Mouse (Mus musculus): ENCODE measurements around the gene Olfr560. TPM values are rescaled to one million over a fixed set of nuclear protein-coding genes. Genes with fewer than 3 reads are reported as not detected.

Olfr560 gene
- polyA plus RNA-seq (2015; fragmentation: Nextera tagmentation; extraction: Ambion mirVana), result not detected in 2 replicates

GRCm38 (mm10) chr7:102759266-102759665, at the start of gene Olfr560, which contains the start of gene Olfr78:
Olfr560 (minus strand) TSS chr7:102759366.
Olfr78 (minus strand) TSS chr7:102759471.
- ATAC-seq (ENCODE audit: insufficient read depth, low FRiP score, low read depth), result no peak
- Histone ChIP-seq H3K9ac (no peak within 1 kb of the TSS), H3K4me3 (replicated peaks) (no peak within 1 kb of the TSS), H3K4me1 (no peaks in the 10 kb centered on the region), H3K4me2 (no peak within 1 kb of the TSS), H3K36me3 (no peaks in the 10 kb centered on the region), H3K27ac (no peak within 1 kb of the TSS), H3K27me3 (replicated peaks) (no peaks in the 10 kb centered on the region), H3K9me3 (no peaks in the 10 kb centered on the region)
- 59% methylated on average over 4 of the region's 4 CpGs for WGBS

GRCm38 (mm10) chr7:102803180-102803579, 44.0 kb upstream of the Olfr560 start, which contains the start of gene Olfr564:
Olfr564 (plus strand) TSS chr7:102803480.
- H3K36me3 ChIP-seq, result no peaks in the 10 kb centered on the region
- H3K27me3 ChIP-seq (replicated peaks), result no peaks in the 10 kb centered on the region
- H3K4me1 ChIP-seq, result no peaks in the 10 kb centered on the region
- no peaks in the 10 kb centered on the region for H3K9me3 ChIP-seq
- H3K4me2 ChIP-seq, result no peak within 1 kb of the TSS
- H3K4me3 ChIP-seq (replicated peaks), result no peak within 1 kb of the TSS
- H3K27ac ChIP-seq, result no peak within 1 kb of the TSS
- H3K9ac ChIP-seq, result no peak within 1 kb of the TSS
- no peak for ATAC-seq (ENCODE audit: insufficient read depth, low FRiP score, low read depth)

GRCm38 (mm10) chr7:102770921-102771320, 11.8 kb upstream of the Olfr560 start, which contains the start of gene Olfr561:
Olfr561 (plus strand) TSS chr7:102771221.
- WGBS, result 64% methylated on average over 2 of the region's 2 CpGs
- H3K4me1 ChIP-seq, result no peaks in the 10 kb centered on the region
- no peak within 1 kb of the TSS for H3K4me2 ChIP-seq
- no peaks in the 10 kb centered on the region for H3K27me3 ChIP-seq (replicated peaks)
- ATAC-seq (ENCODE audit: insufficient read depth, low FRiP score, low read depth), result no peak
- no peak within 1 kb of the TSS for H3K9ac ChIP-seq
- no peak within 1 kb of the TSS for H3K4me3 ChIP-seq (replicated peaks)
- H3K36me3 ChIP-seq, result no peaks in the 10 kb centered on the region
- no peaks in the 10 kb centered on the region for H3K9me3 ChIP-seq
- no peak within 1 kb of the TSS for H3K27ac ChIP-seq

- WGBS, result 12% methylated on average over 1 of the region's 1 CpGs
- Histone ChIP-seq H3K4me2 (no peak overlapping the region), H3K9me3 (no peaks in the 10 kb centered on the region), H3K4me3 (replicated peaks) (no peak overlapping the region), H3K4me1 (no peaks in the 10 kb centered on the region), H3K36me3 (no peaks in the 10 kb centered on the region), H3K27ac (no peak overlapping the region), H3K9ac (no peak overlapping the region), H3K27me3 (replicated peaks) (no peaks in the 10 kb centered on the region)
- ATAC-seq (ENCODE audit: insufficient read depth, low FRiP score, low read depth), result no peak
Observed at GRCm38 (mm10) chr7:102752086-102752485, 7.1 kb downstream of the Olfr560 start.

- ATAC-seq (ENCODE audit: insufficient read depth, low FRiP score, low read depth), result no peak
- no peaks in the 10 kb centered on the region for H3K9me3 ChIP-seq
- H3K36me3 ChIP-seq, result no peaks in the 10 kb centered on the region
- no peak overlapping the region for H3K27ac ChIP-seq
- no peaks in the 10 kb centered on the region for H3K27me3 ChIP-seq (replicated peaks)
- no peak overlapping the region for H3K9ac ChIP-seq
- H3K4me2 ChIP-seq, result no peak overlapping the region
- H3K4me3 ChIP-seq (replicated peaks), result no peak overlapping the region
- 41% methylated on average over 2 of the region's 2 CpGs for WGBS
- no peaks in the 10 kb centered on the region for H3K4me1 ChIP-seq
Observed at GRCm38 (mm10) chr7:102737705-102738104, 21.5 kb downstream of the Olfr560 start.

- H3K4me2 ChIP-seq, result no peak overlapping the region
- no peak overlapping the region for H3K9ac ChIP-seq
- no peak overlapping the region for H3K27ac ChIP-seq
- ATAC-seq (ENCODE audit: insufficient read depth, low FRiP score, low read depth), result peak; percentile 43; the same call in 1 of the 2 replicates
- H3K9me3 ChIP-seq, result no peaks in the 10 kb centered on the region
- no peaks in the 10 kb centered on the region for H3K4me1 ChIP-seq
- H3K36me3 ChIP-seq, result no peaks in the 10 kb centered on the region
- 14% methylated on average over 1 of the region's 1 CpGs for WGBS
- no peak overlapping the region for H3K4me3 ChIP-seq (replicated peaks)
- H3K27me3 ChIP-seq (replicated peaks), result no peaks in the 10 kb centered on the region
Observed at GRCm38 (mm10) chr7:102733793-102734192, 25.4 kb downstream of the Olfr560 start.

GRCm38 (mm10) chr7:102727391-102727790, 31.8 kb downstream of the Olfr560 start, which contains the start of gene Olfr559:
Olfr559 (minus strand) TSS chr7:102727491.
- Histone ChIP-seq H3K4me3 (replicated peaks) (no peak within 1 kb of the TSS), H3K4me1 (no peaks in the 10 kb centered on the region), H3K9ac (no peak within 1 kb of the TSS), H3K27ac (no peak within 1 kb of the TSS), H3K4me2 (no peak within 1 kb of the TSS), H3K36me3 (no peaks in the 10 kb centered on the region), H3K27me3 (replicated peaks) (no peaks in the 10 kb centered on the region), H3K9me3 (no peaks in the 10 kb centered on the region)
- ATAC-seq (ENCODE audit: insufficient read depth, low FRiP score, low read depth), result no peak

- WGBS, result 52% methylated on average over 1 of the region's 1 CpGs
Observed at GRCm38 (mm10) chr7:102718970-102719369, 40.2 kb downstream of the Olfr560 start, which contains the start of gene Olfr33. Olfr33 (minus strand) TSS chr7:102719070.

GRCm38 (mm10) chr7:102701915-102702314, 57.3 kb downstream of the Olfr560 start, which contains the start of gene Olfr558:
Olfr558 (plus strand) TSS chr7:102702215.
- H3K4me1 ChIP-seq, result no peaks in the 10 kb centered on the region
- no peaks in the 10 kb centered on the region for H3K27me3 ChIP-seq (replicated peaks)
- H3K27ac ChIP-seq, result no peak within 1 kb of the TSS
- no peaks in the 10 kb centered on the region for H3K9me3 ChIP-seq
- H3K4me3 ChIP-seq (replicated peaks), result no peak within 1 kb of the TSS
- H3K9ac ChIP-seq, result no peak within 1 kb of the TSS
- H3K4me2 ChIP-seq, result no peak within 1 kb of the TSS
- no peak for ATAC-seq (ENCODE audit: insufficient read depth, low FRiP score, low read depth)
- H3K36me3 ChIP-seq, result no peaks in the 10 kb centered on the region

More at GRCm38 (mm10) chr7:102718970-102719369, 40.2 kb downstream of the Olfr560 start, which contains the start of gene Olfr33:
- no peak within 1 kb of the TSS for H3K9ac ChIP-seq
- H3K4me3 ChIP-seq (replicated peaks), result no peak within 1 kb of the TSS
- no peaks in the 10 kb centered on the region for H3K9me3 ChIP-seq
- no peaks in the 10 kb centered on the region for H3K27me3 ChIP-seq (replicated peaks)
- no peak within 1 kb of the TSS for H3K4me2 ChIP-seq
- H3K4me1 ChIP-seq, result no peaks in the 10 kb centered on the region
- no peak for ATAC-seq (ENCODE audit: insufficient read depth, low FRiP score, low read depth)
- H3K36me3 ChIP-seq, result no peaks in the 10 kb centered on the region
- H3K27ac ChIP-seq, result no peak within 1 kb of the TSS

Other genes starting within 250 kb of the Olfr560 start
- not detected in 2 replicates for gene Olfr547, start 224.6 kb downstream of the Olfr560 start, polyA plus RNA-seq (2015; fragmentation: Nextera tagmentation; extraction: Ambion mirVana)
- not detected in 2 replicates for gene Olfr548-ps1, start 218.5 kb downstream of the Olfr560 start, polyA plus RNA-seq (2015; fragmentation: Nextera tagmentation; extraction: Ambion mirVana)
- gene Olfr549, start 209.5 kb downstream of the Olfr560 start, polyA plus RNA-seq (2015; fragmentation: Nextera tagmentation; extraction: Ambion mirVana), result not detected in 2 replicates
- 0.49 and 1.1 TPM in 2 replicates for gene Trim21, start 193.9 kb downstream of the Olfr560 start, polyA plus RNA-seq (2015; fragmentation: Nextera tagmentation; extraction: Ambion mirVana)
- gene Olfr550, start 187.9 kb downstream of the Olfr560 start, polyA plus RNA-seq (2015; fragmentation: Nextera tagmentation; extraction: Ambion mirVana), result not detected in 2 replicates
- gene Olfr551, start 167.5 kb downstream of the Olfr560 start, polyA plus RNA-seq (2015; fragmentation: Nextera tagmentation; extraction: Ambion mirVana), result not detected in 2 replicates
- gene Olfr552, start 161.6 kb downstream of the Olfr560 start, polyA plus RNA-seq (2015; fragmentation: Nextera tagmentation; extraction: Ambion mirVana), result not detected in 2 replicates
- not detected in 2 replicates for gene Olfr553, start 141.1 kb downstream of the Olfr560 start, polyA plus RNA-seq (2015; fragmentation: Nextera tagmentation; extraction: Ambion mirVana)
- not detected in 2 replicates for gene Olfr554, start 120.9 kb downstream of the Olfr560 start, polyA plus RNA-seq (2015; fragmentation: Nextera tagmentation; extraction: Ambion mirVana)
- gene Olfr555, start 100.5 kb downstream of the Olfr560 start, polyA plus RNA-seq (2015; fragmentation: Nextera tagmentation; extraction: Ambion mirVana), result not detected in 2 replicates
- gene Olfr556, start 94.5 kb downstream of the Olfr560 start, polyA plus RNA-seq (2015; fragmentation: Nextera tagmentation; extraction: Ambion mirVana), result not detected in 2 replicates
- gene Trim68, start 72.0 kb downstream of the Olfr560 start, polyA plus RNA-seq (2015; fragmentation: Nextera tagmentation; extraction: Ambion mirVana), result 12.8 and 13.6 TPM in 2 replicates
- gene Olfr557, start 63.5 kb downstream of the Olfr560 start, polyA plus RNA-seq (2015; fragmentation: Nextera tagmentation; extraction: Ambion mirVana), result not detected in 2 replicates
- 0.18 and 0.30 TPM in 2 replicates for gene Olfr558, start 57.2 kb downstream of the Olfr560 start, polyA plus RNA-seq (2015; fragmentation: Nextera tagmentation; extraction: Ambion mirVana)
- not detected in 2 replicates for gene Olfr33, start 40.3 kb downstream of the Olfr560 start, polyA plus RNA-seq (2015; fragmentation: Nextera tagmentation; extraction: Ambion mirVana)
- not detected in 2 replicates for gene Olfr559, start 31.9 kb downstream of the Olfr560 start, polyA plus RNA-seq (2015; fragmentation: Nextera tagmentation; extraction: Ambion mirVana)
- gene Olfr78, start 105 bp upstream of the Olfr560 start, polyA plus RNA-seq (2015; fragmentation: Nextera tagmentation; extraction: Ambion mirVana), result 0.28 and 0.44 TPM in 2 replicates
- not detected in 2 replicates for gene Olfr561, start 11.9 kb upstream of the Olfr560 start, polyA plus RNA-seq (2015; fragmentation: Nextera tagmentation; extraction: Ambion mirVana)
- not detected in 2 replicates for gene Olfr564, start 44.1 kb upstream of the Olfr560 start, polyA plus RNA-seq (2015; fragmentation: Nextera tagmentation; extraction: Ambion mirVana)
- gene Olfr566, start 99.4 kb upstream of the Olfr560 start, polyA plus RNA-seq (2015; fragmentation: Nextera tagmentation; extraction: Ambion mirVana), result not detected in 2 replicates
- gene Olfr568, start 117.8 kb upstream of the Olfr560 start, polyA plus RNA-seq (2015; fragmentation: Nextera tagmentation; extraction: Ambion mirVana), result not detected in 2 replicates
- not detected in 2 replicates for gene Olfr569, start 131.5 kb upstream of the Olfr560 start, polyA plus RNA-seq (2015; fragmentation: Nextera tagmentation; extraction: Ambion mirVana)
- not detected in 2 replicates for gene Olfr570, start 135.2 kb upstream of the Olfr560 start, polyA plus RNA-seq (2015; fragmentation: Nextera tagmentation; extraction: Ambion mirVana)
- not detected in 2 replicates for gene Olfr571, start 158.2 kb upstream of the Olfr560 start, polyA plus RNA-seq (2015; fragmentation: Nextera tagmentation; extraction: Ambion mirVana)
- gene Olfr572, start 165.0 kb upstream of the Olfr560 start, polyA plus RNA-seq (2015; fragmentation: Nextera tagmentation; extraction: Ambion mirVana), result not detected in 2 replicates
- not detected in 2 replicates for gene Olfr573-ps1, start 183.2 kb upstream of the Olfr560 start, polyA plus RNA-seq (2015; fragmentation: Nextera tagmentation; extraction: Ambion mirVana)
- not detected in 2 replicates for gene Olfr574, start 189.1 kb upstream of the Olfr560 start, polyA plus RNA-seq (2015; fragmentation: Nextera tagmentation; extraction: Ambion mirVana)
- not detected in 2 replicates for gene Olfr575, start 199.4 kb upstream of the Olfr560 start, polyA plus RNA-seq (2015; fragmentation: Nextera tagmentation; extraction: Ambion mirVana)
- gene Olfr576, start 203.3 kb upstream of the Olfr560 start, polyA plus RNA-seq (2015; fragmentation: Nextera tagmentation; extraction: Ambion mirVana), result not detected in 2 replicates
- gene Olfr577, start 216.6 kb upstream of the Olfr560 start, polyA plus RNA-seq (2015; fragmentation: Nextera tagmentation; extraction: Ambion mirVana), result not detected in 2 replicates
- gene Olfr578, start 230.0 kb upstream of the Olfr560 start, polyA plus RNA-seq (2015; fragmentation: Nextera tagmentation; extraction: Ambion mirVana), result not detected in 2 replicates